Mouse (Mus musculus): ENCODE data around the gene Mrgprb5.

DNA sequence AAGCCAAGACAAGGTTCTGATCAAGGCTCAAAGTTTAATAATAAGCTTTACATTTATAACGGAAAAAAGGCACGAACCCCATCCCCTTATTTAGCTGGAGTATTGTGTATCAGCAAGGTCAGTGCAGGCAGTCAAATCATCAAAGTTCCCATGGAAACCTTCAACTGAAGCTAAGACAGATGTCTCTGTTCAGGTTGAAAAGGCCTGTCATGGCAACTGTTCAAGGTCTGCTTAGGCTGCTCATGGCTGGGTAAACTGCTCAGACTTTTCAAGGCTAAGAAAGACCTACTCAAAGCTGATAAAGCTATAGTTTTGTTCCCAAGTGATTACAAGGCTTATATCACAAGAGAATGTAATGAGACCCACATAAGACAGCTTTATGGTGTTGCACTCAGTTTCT lies 1.3 kb downstream of the Mrgprb5 start:
- TF ChIP-seq GATA1 (IDR thresholded peaks at IDR 0.05; ENCODE audit: borderline replicate concordance, low read length) (no peak), FLI1 (IDR thresholded peaks at IDR 0.05; ENCODE audit: low read length) (no peak)
